Mouse (Mus musculus): ENCODE measurements around the gene Hoxa9.

Hoxa9 gene

GRCm38 (mm10) chr6:52246403-52246803 is 15.5 kb upstream of the Hoxa9 start:
- in situ Hi-C loops (cut with MboI; ENCODE audit: low sequenced_read_pairs) = no loop called here

- in situ Hi-C loops (cut with MboI; ENCODE audit: low sequenced_read_pairs) = no loop called here
Observed at GRCm38 (mm10) chr6:52245757-52246142, 14.9 kb upstream of the Hoxa9 start, which contains the start of gene Hoxa11. Gene Hoxa11, minus strand, starts transcription at chr6:52245810.

GRCm38 (mm10) chr6:52245040-52245756 is 14.3 kb upstream of the Hoxa9 start:
- in situ Hi-C loops (cut with MboI; ENCODE audit: low sequenced_read_pairs) = no loop called here

GRCm38 (mm10) chr6:52244471-52245039 is 13.7 kb upstream of the Hoxa9 start:
- in situ Hi-C loops (cut with MboI; ENCODE audit: low sequenced_read_pairs) = no loop called here

- in situ Hi-C loops (cut with MboI; ENCODE audit: low sequenced_read_pairs) = no loop called here
Observed at GRCm38 (mm10) chr6:52243681-52244121, 12.8 kb upstream of the Hoxa9 start.

- in situ Hi-C loops (cut with MboI; ENCODE audit: low sequenced_read_pairs) = no loop called here
Observed at GRCm38 (mm10) chr6:52242801-52243332, 12.0 kb upstream of the Hoxa9 start.

GRCm38 (mm10) chr6:52241001-52241621 is 10.2 kb upstream of the Hoxa9 start:
- in situ Hi-C loops (cut with MboI; ENCODE audit: low sequenced_read_pairs) = no loop called here

GRCm38 (mm10) chr6:52240389-52241000 is 9.6 kb upstream of the Hoxa9 start, which contains the start of gene Hoxa10:
Gene Hoxa10, minus strand, starts transcription at chr6:52240854.
- in situ Hi-C loops (cut with MboI; ENCODE audit: low sequenced_read_pairs) = no loop called here

- in situ Hi-C loops (cut with MboI; ENCODE audit: low sequenced_read_pairs) = no loop called here
Observed at GRCm38 (mm10) chr6:52239625-52240388, 8.9 kb upstream of the Hoxa9 start.

- in situ Hi-C loops (cut with MboI; ENCODE audit: low sequenced_read_pairs) = no loop called here
Observed at GRCm38 (mm10) chr6:52238976-52239375, 8.1 kb upstream of the Hoxa9 start.

GRCm38 (mm10) chr6:52238155-52238545 is 7.3 kb upstream of the Hoxa9 start:
- in situ Hi-C loops (cut with MboI; ENCODE audit: low sequenced_read_pairs) = no loop called here

GRCm38 (mm10) chr6:52237346-52238154 is 6.7 kb upstream of the Hoxa9 start:
- in situ Hi-C loops (cut with MboI; ENCODE audit: low sequenced_read_pairs) = no loop called here

GRCm38 (mm10) chr6:52236806-52237205 is 5.9 kb upstream of the Hoxa9 start:
- in situ Hi-C loops (cut with MboI; ENCODE audit: low sequenced_read_pairs) = no loop called here

GRCm38 (mm10) chr6:52235866-52236265 is 5.0 kb upstream of the Hoxa9 start:
- in situ Hi-C loops (cut with MboI; ENCODE audit: low sequenced_read_pairs) = no loop called here

- in situ Hi-C loops (cut with MboI; ENCODE audit: low sequenced_read_pairs) = no loop called here
Observed at GRCm38 (mm10) chr6:52235267-52235666, 4.4 kb upstream of the Hoxa9 start.

GRCm38 (mm10) chr6:52234428-52235140 is 3.7 kb upstream of the Hoxa9 start:
- in situ Hi-C loops (cut with MboI; ENCODE audit: low sequenced_read_pairs) = no loop called here

- in situ Hi-C loops (cut with MboI; ENCODE audit: low sequenced_read_pairs) = no loop called here
Observed at GRCm38 (mm10) chr6:52233546-52234427, 2.9 kb upstream of the Hoxa9 start.

- in situ Hi-C loops (cut with MboI; ENCODE audit: low sequenced_read_pairs) = no loop called here
Observed at GRCm38 (mm10) chr6:52232984-52233545, 2.2 kb upstream of the Hoxa9 start.
